Mouse (Mus musculus): Measurements from ENCODE around the gene G6pc.
"Not testable (repeated sequence)": the region's sequence is repeated elsewhere in the genome, so short reads cannot be mapped to it uniquely, and the experiment has no call there.

G6pc gene

DNA sequence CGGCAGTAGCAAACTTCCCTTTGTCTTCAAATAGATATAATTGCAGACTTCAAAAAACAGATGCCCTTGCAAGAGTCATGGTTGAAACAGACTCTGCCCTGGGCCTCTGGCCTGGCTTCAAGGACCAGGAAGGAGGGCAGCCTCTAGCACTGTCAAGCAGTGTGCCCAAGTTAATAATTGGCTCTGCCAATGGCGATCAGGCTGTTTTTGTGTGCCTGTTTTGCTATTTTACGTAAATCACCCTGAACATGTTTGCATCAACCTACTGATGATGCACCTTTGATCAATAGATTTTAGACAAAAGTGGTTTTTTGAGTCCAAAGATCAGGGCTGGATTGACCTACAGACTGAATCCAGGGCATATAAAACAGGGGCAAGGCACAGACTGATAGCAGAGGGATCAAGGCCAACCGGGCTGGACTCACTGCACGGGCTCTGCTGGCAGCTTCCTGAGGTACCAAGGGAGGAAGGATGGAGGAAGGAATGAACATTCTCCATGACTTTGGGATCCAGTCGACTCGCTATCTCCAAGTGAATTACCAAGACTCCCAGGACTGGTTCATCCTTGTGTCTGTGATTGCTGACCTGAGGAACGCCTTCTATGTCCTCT is at the start of gene G6pc:
G6pc (plus strand) TSS at position 236 of the 610 bp plus-strand sequence.
- DNase-seq (ENCODE audit: low read depth, low spot score), result no peak

DNA sequence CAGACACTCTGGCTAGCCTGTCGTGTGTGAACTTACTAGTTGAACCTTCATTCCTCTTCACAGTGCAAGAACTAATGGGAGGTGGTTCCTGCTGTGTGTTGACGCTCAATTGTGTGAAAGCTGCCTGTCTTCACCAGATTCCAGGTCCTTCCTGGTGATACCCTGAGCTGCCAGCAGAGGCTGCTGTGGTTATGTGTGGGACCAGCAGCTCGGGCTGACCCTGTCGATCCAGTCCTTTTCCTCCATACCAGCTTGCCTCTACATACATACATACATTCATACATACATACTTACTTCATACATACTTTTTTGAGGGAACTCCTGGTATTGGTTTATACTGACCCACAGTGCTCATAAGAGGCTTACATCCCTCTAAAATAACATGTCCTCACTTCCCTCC is 43.8 kb upstream of the G6pc start:
- no peak for DNase-seq (ENCODE audit: low read depth, low spot score)

DNA sequence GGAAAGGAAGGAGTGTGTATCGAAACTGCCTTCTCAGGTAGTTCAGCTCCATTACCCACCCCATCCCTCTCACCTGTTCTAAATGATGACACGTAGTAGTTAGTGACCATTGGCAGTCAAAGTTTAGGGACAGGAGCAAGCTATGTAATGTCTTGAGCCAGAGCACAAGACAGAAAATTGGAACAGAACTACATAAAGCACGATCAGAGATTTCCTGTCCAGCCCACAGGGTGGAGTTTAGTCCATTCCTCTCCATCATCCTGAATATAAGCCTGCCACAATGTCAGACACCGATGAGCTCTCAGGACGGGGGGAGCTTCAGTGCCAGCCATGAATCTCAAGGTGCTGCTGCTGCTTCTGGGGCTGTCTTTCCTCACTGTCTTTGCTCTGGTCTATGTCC is 42.6 kb upstream of the G6pc start, which contains the start of gene Aoc2:
Aoc2 (plus strand) TSS at position 301 of the 400 bp plus-strand sequence.
- no peak for DNase-seq (ENCODE audit: low read depth, low spot score)

DNA sequence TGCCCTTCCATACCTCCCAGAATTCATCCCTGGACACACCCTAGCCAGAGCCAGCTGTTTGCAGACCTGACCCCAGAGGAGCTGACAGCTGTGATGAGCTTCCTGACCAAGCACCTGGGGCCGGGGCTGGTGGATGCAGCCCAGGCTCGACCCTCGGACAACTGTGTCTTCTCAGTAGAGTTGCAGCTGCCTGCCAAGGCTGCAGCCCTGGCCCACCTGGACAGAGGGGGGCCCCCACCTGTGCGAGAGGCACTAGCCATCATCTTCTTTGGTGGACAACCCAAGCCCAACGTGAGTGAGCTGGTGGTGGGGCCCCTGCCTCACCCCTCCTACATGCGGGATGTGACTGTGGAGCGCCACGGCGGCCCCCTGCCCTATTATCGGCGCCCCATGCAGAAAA is 42.2 kb upstream of the G6pc start:
- DNase-seq (ENCODE audit: low read depth, low spot score), result not testable (repeated sequence)

DNA sequence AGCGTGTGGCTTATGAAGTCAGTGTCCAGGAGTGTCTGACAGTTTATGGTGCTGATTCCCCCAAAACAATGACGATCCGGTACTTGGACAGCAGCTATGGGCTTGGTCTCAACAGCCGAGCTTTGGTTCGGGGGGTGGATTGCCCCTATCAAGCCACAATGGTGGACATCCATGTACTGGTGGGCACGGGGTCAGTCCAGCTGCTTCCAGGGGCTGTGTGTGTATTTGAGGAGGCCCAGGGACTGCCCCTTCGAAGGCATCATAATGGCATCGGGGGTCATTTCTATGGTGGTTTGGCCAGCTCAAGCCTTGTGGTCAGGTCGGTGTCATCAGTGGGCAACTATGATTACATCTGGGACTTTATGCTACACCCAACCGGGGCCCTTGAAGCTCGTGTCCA is 41.2 kb upstream of the G6pc start:
- no peak for DNase-seq (ENCODE audit: low read depth, low spot score)

DNA sequence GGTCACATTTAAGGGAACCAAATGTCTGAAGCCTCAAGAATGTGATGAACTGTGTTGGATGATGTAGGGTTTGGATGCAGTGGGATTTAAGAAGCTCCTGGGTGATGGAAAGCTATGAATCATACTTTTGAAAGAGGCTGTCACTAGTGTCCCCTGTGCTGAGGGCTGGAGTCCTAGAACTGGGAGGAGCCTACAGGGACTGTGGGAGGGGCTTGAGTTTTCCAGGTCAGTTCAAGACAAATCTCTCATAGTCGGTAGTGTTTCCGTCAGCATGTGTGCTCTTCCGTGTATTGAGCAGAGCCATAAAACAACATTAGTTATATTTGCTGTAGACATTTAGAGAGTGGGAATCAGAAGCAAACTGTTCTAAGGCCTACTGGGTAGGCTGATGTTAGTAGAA is 40.0 kb upstream of the G6pc start:
- no peak for DNase-seq (ENCODE audit: low read depth, low spot score)

DNA sequence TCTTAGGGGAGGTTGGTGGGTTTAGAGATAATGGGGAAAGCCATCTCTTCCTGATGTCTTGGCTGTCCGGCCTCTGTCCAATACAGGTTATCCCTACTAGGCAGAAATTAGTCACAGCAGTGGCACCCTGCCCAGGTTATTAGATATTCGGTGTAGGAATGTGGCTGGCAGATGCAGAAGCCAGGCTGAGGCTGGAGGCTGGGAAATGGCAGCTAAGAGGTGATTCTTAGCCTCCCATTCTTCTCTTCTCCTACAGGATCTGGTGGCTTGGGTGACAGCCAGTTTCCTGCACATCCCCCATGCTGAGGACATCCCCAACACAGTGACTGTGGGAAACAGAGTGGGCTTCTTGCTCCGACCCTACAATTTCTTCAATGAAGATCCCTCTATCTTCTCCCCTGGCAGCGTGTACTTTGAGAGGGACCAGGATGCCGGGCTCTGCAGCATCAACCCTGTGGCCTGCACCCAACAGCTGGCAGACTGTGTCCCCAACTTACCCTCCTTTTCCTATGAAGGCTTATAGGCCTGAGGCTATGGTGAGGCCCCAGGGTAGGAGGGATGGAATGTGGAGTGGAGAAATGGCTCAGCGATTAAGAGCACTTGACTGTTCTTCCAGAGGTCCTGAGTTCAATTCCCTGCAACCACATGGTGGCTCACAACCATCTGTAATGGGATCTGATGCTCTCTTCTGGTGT is 38.3 kb upstream of the G6pc start:
- DNase-seq (ENCODE audit: low read depth, low spot score), result no peak

DNA sequence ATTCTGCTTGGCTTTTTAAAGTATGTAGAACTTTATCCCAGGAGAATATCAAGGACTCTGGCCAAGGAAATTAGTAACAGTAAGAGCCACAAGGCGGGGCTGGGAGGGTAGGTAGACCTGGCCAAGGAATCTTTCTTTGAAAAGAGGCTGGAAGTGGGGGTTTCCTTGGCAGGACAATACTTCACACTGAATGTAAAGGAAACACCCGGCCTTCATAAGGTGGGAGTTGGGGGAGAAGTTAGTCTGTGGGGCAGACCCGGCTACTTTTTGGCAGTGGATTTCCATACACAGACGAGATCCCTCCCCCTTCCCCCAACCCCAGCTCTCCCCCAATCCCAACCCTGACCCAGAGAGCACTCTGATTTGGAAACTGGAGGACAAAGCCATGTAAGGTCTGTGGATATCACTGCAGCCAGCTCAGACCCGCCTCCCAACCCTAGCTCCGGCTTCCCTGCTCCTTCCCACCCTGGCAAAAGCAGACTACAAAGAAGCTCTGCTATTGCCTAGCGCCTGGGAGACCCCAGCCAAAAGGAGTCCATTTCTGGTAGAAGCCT is 36.9 kb upstream of the G6pc start, which contains the start of gene Aoc3:
Aoc3 (plus strand) TSS at position 235 of the 554 bp plus-strand sequence.
- DNase-seq (ENCODE audit: low read depth, low spot score), result no peak

DNA sequence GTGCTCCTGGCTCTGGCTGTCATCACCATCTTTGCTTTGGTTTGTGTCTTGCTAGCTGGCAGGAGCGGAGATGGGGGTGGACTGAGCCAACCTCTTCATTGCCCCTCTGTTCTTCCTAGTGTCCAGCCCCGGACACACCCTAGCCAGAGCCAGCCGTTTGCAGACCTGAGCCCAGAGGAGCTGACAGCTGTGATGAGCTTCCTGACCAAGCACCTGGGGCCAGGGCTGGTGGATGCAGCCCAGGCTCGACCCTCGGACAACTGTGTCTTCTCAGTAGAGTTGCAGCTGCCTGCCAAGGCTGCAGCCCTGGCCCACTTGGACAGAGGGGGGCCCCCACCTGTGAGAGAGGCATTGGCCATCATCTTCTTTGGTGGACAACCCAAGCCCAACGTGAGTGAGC is 36.4 kb upstream of the G6pc start:
- DNase-seq (ENCODE audit: low read depth, low spot score), result not testable (repeated sequence)

DNA sequence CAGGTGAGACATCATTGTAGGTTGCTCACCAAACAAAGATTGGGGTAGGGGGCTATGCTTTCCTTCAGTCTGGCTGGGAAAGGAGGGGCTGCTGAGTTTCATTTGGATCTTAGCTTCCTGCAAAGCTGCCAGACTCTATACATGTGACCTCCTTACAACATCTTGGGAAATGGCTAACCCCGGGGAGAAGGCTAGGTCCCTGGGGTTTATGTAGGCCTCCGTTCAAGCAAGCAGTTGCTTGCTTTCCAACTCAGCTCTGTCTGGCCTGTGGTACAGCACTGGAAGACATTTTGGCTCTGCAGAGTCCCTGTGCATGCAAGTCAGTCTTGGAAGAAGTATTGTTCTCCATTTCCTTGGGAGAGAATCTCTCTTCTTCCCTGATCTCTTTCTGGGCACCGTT is 34.8 kb upstream of the G6pc start:
- no peak for DNase-seq (ENCODE audit: low read depth, low spot score)

DNA sequence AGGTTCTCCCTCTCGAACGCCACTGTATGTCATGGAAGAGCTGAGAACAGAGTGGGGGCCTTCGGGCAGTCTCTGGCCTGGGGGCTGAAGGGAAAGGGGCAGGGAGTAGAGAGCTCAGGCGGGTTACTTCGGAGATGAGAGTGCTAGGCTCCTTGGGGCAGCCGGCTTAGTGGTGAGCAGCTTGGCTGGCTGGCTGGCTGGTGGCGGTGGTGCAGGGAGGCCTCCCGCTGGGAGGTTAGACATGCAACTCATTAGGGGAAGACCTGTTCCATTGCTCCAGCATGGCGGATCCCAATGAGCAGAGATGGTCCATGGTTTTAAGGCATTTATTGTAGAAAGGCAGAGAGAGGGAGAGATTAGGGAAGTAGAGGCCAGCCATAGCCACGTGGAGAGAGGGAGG is 33.3 kb upstream of the G6pc start:
- no peak for DNase-seq (ENCODE audit: low read depth, low spot score)

DNA sequence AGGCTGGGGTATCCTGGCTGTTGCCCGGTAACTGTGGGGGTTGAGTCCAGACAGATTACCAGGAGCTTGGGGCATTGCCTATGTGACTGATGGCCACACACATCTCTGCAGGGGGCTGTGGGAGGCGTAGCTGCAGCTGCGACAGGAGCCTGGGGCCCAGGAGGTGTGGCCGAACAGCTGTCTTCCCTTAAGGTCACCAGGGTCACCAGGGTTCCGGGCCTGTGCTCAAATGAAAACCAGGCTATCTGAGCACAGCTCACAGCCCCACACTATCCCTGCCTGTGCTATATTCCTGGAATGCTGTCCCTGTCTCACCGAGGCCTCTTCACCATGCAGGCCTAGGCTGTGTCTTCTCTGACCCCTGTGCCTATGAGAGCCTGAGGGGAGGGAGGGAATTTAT is 32.8 kb upstream of the G6pc start:
- DNase-seq (ENCODE audit: low read depth, low spot score), result no peak

DNA sequence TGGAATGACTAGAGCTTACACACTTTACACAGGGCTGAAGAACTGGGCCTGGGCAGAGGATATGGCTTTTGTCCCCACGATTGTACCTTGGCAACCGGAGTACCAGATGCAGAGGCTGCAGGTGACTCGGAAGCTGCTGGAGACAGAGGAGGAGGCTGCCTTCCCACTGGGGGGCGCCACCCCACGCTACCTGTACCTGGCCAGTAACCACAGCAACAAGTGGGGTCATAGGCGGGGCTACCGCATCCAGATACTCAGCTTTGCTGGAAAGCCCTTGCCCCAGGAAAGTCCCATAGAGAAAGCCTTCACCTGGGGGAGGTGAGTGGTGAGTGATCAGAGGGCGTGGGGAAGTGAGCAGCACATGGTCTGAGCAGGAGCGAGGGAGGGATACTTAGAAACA is 31.7 kb upstream of the G6pc start:
- DNase-seq (ENCODE audit: low read depth, low spot score), result no peak

DNA sequence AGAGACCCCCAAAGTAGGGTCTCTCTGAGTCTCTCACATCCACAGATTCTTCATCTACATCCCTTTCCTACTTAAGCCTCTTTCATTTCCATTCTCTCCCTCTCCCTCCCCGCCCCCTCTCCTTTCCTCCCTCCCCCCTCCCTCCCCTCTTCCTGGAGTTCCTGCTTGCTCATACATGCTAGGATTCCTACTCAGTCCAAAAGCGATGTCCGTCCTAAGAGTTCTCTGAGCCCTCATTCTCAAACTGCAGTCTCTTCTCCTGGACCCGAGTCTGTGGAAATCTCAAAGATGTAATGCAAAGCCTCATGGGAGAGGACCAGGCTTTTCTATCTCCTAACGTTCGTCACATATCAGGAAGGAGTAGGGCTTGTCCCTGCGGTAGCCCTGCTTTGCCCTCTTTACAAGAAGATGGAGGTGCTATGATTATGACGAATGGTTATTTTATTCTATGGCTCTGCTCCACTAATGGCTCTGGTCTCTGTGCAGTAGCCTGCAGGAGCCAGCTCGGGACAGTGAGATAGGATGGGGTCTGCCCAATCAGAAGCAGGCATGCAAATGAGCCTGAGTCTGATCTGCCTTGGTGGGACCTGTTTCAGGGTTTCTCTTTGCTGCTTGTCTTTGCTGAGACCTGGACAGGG is 29.1 kb upstream of the G6pc start:
- DNase-seq (ENCODE audit: low read depth, low spot score), result no peak

DNA sequence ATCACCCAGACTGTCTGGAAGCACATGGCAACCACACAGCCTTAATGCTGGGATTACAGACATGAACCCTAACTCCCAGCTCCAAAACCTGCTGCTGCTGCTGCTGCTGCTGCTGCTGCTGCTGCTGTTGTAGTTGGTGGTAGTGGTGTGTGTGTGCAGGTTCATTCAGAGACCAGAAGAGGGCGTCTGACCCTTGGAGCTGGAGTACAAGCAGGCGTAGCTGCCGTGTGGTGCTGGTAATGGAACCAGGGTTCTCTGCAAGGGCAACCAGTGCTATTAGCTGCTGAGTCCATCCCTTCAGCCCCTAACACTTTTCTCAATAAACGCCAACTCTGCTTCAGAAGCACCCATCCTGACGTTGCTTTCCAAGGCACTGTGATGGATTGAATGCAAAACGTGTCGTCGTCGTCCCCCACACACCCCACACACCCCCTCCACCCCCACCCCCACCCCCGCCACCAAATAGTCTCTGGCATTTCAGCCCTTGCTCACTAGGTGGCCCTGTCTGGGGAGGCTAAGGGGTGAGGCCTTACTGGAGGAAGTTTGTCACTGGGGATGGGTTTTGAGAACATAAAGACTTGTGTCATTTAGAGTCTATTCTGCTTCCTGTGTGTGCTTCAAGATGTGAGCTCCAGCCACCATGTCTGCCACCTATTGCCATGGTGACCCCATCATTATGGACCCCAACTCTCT is 20.1 kb upstream of the G6pc start:
- DNase-seq (ENCODE audit: low read depth, low spot score), result no peak

DNA sequence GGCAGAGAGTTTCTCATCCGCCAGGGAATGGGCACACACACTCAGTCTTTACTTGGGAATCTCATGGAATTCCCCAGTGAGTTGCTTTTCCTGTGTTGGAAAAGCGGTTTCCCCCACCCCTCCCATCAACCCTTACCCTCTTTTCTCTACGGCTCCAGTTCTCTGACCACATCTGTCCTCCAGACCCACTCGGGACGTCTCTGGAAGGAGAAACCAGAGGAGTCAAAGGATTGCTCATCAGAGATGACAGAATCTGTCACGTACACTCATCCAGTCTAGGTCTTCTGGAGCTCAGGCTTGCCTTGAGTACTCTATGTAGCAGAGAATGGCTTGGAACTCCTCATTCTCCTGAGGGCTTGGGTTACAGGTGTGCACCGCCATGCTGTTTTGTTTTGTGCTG is 18.6 kb upstream of the G6pc start:
- DNase-seq (ENCODE audit: low read depth, low spot score), result no peak

DNA sequence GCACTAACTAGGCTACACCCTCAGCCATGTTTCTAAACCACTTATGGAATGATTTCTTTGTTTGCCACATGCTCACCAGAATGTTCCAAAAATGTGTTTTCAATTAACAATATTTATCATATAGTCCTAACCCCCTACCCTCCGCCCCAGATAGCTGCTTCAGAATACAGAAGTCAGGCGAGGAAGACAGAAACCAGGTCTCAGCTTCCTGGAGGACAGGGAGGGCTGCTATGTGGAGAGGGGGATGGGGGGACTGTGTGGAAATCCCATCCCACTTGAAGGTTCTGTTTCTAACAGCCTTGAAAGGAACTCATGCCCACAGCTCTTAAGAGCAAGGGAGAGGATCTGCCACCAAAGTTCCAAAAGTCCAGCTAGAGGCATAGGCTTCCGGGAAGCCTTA is 18.1 kb upstream of the G6pc start:
- no peak for DNase-seq (ENCODE audit: low read depth, low spot score)

DNA sequence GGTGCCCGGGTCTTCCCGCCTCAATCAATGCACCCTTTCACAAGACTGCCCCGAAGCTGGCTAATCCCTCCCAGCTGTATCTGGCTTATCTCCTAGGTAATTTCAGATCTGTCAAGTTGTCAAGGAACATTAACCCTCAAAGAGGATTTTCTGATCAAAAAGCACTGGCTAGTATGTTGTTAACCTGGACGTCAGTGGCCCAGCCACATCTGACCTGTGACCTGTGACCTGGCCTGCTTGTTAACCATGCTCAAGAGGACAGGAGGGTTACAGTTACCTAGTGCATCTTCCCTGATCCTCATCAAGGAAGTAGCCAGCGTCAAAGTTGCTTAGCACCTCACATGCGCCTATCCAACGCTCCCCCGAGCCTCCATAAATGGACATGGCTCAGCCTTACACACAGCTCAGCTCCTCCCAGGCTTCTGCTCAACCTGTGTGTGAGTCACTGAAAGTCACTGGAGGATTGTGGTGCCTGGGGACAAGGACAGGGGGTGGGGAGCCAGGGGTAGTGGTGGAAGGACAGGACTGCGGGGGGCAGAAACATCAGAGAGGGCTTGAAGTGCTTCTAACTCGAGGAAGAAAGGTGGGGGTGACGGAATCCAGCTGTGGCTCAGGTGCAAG is 16.2 kb upstream of the G6pc start:
- no peak for DNase-seq (ENCODE audit: low read depth, low spot score)

DNA sequence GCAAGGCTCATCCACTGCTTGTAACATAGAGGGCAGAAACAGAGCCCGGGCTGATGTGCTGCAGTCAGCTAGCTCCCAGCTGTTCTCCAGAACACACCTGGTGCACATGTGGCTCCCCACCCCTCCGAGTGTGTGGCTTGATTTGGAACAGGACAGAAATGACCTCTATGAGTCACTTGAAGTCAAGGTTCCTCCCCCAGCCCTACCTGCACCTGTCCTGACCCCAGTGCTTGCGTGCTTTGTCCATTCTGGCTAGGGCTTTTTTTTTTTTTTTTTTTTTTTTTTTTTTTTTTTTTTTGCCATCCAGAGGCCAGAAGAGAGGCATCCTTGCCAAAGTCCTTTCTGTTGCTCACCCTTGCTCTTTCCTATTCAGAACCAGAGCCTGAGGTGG is 15.6 kb upstream of the G6pc start:
- no peak for DNase-seq (ENCODE audit: low read depth, low spot score)

DNA sequence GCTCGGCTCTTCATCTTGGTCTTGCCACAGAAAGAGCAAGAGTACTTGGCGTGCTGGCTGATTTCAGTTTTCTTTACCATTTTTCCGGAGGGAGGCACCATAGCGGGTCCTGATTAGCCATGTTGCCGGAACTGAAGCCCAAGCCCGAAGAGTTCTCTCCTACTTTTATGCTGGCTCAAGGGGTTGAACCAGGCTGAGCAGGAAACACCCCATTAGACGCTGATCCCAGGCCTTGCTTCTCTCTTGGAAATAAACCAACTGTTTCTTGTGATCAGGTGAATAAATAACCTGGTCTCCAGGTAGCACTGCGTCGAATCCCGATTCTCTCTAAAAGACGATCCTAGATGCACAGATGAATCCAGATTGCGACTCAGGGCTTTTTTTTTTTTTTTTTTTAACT is 13.9 kb upstream of the G6pc start:
- DNase-seq (ENCODE audit: low read depth, low spot score), result no peak

DNA sequence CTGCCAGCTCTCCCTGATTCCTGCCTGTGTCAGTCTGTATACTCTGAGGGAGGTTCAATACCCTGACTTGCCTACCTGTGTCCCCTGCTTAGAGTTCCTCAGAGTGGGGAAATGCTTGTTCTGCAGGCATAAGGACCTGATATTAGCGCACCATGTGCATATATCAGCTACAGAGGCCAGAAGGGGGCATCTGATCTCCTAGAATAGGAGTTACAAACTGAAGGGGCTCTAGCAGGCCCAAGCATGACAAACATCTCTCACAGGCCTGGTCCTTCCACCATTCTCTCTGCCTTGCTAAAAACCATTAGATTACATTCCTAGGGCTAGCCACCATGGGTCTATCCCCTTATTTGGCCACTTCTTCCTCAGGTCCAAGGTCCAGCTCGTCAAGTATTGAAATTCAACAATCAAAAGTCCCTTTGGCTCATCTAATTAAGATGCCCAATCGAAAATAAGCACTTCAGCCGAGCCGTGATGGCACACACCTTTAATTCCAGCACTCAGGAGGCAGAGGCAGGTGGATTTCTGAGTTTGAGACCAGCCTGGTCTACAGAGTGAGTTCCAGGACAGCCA is 12.8 kb upstream of the G6pc start:
- DNase-seq (ENCODE audit: low read depth, low spot score), result no peak
